Mouse (Mus musculus): Measurements from ENCODE around the gene Tex22.

Gene Tex22

GRCm38 (mm10) chr12:113137260-113138213 is 63.2 kb downstream of the Tex22 start:
- in situ Hi-C loops (cut with MseI, MboI), result no loop called here

GRCm38 (mm10) chr12:113138291-113138690 is 64.0 kb downstream of the Tex22 start:
- in situ Hi-C loops (cut with MseI, MboI), result no loop called here
